Mouse (Mus musculus): ENCODE measurements around the gene Fam129a. TPM values are rescaled to one million over a fixed set of nuclear protein-coding genes. Genes with fewer than 3 reads are reported as not detected.

The Fam129a gene
- polyA plus RNA-seq, 1 experiment, result 19.9 TPM

DNA sequence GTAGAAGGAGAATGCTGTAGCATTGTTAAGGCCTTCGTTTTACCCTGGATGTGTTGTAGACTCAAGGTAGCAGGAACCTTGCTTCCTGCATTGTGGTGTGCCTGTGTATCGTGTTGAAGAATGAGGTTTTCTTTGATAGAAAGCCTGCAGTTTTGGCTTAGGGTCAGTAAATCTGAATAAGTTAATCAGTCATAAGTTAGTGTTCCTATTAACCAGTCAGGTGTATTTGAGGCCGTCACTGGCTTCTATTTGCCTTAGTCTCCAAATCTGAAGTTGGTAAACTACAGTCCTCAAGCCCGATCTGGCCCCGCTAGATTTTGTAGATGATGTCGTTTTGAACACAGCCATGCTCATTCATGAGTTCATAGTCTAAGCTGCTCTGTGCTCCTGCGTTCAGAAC, 125.8 kb downstream of the Fam129a start:
- peaks cover 7% of the 10 kb centered on the region; the same call in 1 of the 2 replicates for H3K36me3 ChIP-seq (ENCODE audit: control insufficient read depth, insufficient read depth, low read length, poor library complexity, severe bottlenecking)
- H3K4me3 ChIP-seq (ENCODE audit: low read depth, low read length), result no peak overlapping the region
- TF ChIP-seq EP300 (IDR thresholded peaks at IDR 0.05; ENCODE audit: insufficient read depth, low read depth, low read length) (no peak), POLR2A (IDR thresholded peaks at IDR 0.05; ENCODE audit: insufficient read depth, low read length) (no peak), CTCF (IDR thresholded peaks at IDR 0.05; ENCODE audit: low read depth, low read length) (no peak)
- no peaks in the 10 kb centered on the region for H3K27me3 ChIP-seq (ENCODE audit: control insufficient read depth, insufficient read depth, low read length, poor library complexity, severe bottlenecking)
- H3K4me1 ChIP-seq (ENCODE audit: control insufficient read depth, insufficient read depth, low read length), result no peaks in the 10 kb centered on the region
- no peaks in the 10 kb centered on the region for H3K9me3 ChIP-seq (replicated peaks; ENCODE audit: control insufficient read depth, insufficient read depth, low read length, poor library complexity, severe bottlenecking)
- H3K9ac ChIP-seq (ENCODE audit: low read depth, poor library complexity, severe bottlenecking), result no peak overlapping the region
- no peak overlapping the region for H3K27ac ChIP-seq (ENCODE audit: insufficient read depth, low read length)

DNA sequence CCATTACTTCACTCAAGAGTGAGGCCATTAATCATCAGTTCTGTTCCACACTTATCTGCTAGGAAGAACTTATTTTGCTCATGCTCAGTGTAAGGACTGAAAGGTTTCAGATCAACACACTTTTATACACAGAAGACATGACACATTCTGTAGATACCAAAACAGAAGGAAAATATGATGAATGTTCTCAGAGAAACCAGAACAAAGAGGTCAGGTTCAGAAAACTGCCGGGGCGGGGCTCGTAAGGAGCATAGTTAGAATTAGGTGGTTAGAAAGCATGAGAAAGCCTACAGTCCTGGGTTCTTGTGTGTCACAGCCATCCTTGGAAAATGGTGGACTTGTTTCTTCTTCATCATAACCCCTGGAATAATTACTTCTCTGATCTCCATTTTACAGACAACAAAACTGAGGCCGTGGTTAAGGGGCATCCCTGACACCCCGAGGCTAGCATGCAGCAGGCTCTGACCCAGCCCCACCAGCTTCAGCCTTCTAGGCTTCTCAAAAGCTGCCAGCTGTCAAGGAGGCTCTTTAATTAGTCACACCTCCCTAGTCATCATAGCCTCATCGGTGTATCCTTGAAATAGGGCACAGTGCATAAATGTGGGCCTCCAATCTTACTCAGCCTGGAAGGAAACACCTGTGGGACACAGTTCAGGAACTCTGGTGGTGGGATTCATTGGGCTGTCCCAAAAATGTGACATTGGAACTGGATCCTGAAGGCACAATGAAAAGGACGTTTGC, 127.1 kb downstream of the Fam129a start:
- no peaks in the 10 kb centered on the region for H3K27me3 ChIP-seq (ENCODE audit: control insufficient read depth, insufficient read depth, low read length, poor library complexity, severe bottlenecking)
- no peak overlapping the region for H3K4me3 ChIP-seq (ENCODE audit: low read depth, low read length)
- TF ChIP-seq EP300 (IDR thresholded peaks at IDR 0.05; ENCODE audit: insufficient read depth, low read depth, low read length) (no peak), POLR2A (IDR thresholded peaks at IDR 0.05; ENCODE audit: insufficient read depth, low read length) (no peak), CTCF (IDR thresholded peaks at IDR 0.05; ENCODE audit: low read depth, low read length) (no peak)

DNA sequence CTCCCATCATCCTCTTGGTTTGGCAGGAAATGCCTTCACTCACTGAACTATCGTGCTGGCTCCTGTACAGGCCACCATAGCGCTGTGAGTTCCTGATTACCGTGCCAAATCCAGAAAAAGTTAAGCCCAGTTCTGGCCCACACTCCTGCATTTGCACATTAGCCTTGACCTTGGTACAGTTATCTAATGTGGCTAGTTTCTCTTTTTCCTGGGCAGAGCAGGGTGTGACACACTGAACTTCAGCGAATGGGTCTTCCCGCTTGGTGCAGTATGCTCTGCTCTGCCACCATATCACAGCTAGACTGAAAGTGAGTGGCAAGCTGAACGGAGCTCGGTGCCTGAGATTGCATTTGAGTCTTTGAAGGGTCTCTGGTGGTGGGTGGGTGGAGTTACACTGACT, 128.4 kb downstream of the Fam129a start:
- Histone ChIP-seq H3K4me1 (ENCODE audit: control insufficient read depth, insufficient read depth, low read length) (no peaks in the 10 kb centered on the region), H3K27me3 (ENCODE audit: control insufficient read depth, insufficient read depth, low read length, poor library complexity, severe bottlenecking) (no peaks in the 10 kb centered on the region), H3K9ac (ENCODE audit: low read depth, poor library complexity, severe bottlenecking) (no peak overlapping the region), H3K4me3 (ENCODE audit: low read depth, low read length) (no peak overlapping the region), H3K9me3 (replicated peaks; ENCODE audit: control insufficient read depth, insufficient read depth, low read length, poor library complexity, severe bottlenecking) (no peaks in the 10 kb centered on the region), H3K36me3 (ENCODE audit: control insufficient read depth, insufficient read depth, low read length, poor library complexity, severe bottlenecking) (peaks cover 10% of the 10 kb centered on the region; the same call in 1 of the 2 replicates), H3K27ac (ENCODE audit: insufficient read depth, low read length) (no peak overlapping the region)
- TF ChIP-seq POLR2A (IDR thresholded peaks at IDR 0.05; ENCODE audit: insufficient read depth, low read length) (no peak), CTCF (IDR thresholded peaks at IDR 0.05; ENCODE audit: low read depth, low read length) (no peak), EP300 (IDR thresholded peaks at IDR 0.05; ENCODE audit: insufficient read depth, low read depth, low read length) (no peak)

More for the DNA sequence above, 127.1 kb downstream of the Fam129a start:
- no peaks in the 10 kb centered on the region for H3K9me3 ChIP-seq (replicated peaks; ENCODE audit: control insufficient read depth, insufficient read depth, low read length, poor library complexity, severe bottlenecking)
- no peaks in the 10 kb centered on the region for H3K4me1 ChIP-seq (ENCODE audit: control insufficient read depth, insufficient read depth, low read length)
- H3K36me3 ChIP-seq (ENCODE audit: control insufficient read depth, insufficient read depth, low read length, poor library complexity, severe bottlenecking), result peaks cover 7% of the 10 kb centered on the region; the same call in 1 of the 2 replicates
- H3K9ac ChIP-seq (ENCODE audit: low read depth, poor library complexity, severe bottlenecking), result no peak overlapping the region
- no peak overlapping the region for H3K27ac ChIP-seq (ENCODE audit: insufficient read depth, low read length)

DNA sequence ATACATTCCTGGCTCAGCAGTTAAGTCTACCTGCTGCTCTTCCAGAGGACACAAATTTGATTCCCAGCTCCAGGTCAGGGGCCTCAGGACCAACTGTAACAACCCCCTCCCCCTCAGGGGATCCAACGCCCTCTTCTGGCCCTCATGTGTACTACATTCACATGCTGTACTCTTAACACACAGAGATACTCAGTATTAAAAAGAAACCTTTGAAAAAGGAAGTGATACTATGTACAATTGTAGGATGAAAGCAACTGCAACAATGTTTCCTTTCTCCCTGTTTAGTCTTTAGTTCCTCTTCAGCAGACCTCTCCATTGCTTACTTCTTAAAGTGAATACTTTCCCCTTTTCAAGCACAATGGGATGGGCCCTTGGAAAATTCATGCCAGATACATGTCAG, 131.8 kb downstream of the Fam129a start:
- no peaks in the 10 kb centered on the region for H3K4me1 ChIP-seq (ENCODE audit: control insufficient read depth, insufficient read depth, low read length)
- H3K27ac ChIP-seq (ENCODE audit: insufficient read depth, low read length), result no peak overlapping the region
- H3K9me3 ChIP-seq (replicated peaks; ENCODE audit: control insufficient read depth, insufficient read depth, low read length, poor library complexity, severe bottlenecking), result no peaks in the 10 kb centered on the region
- no peak for TF ChIP-seq EP300 (IDR thresholded peaks at IDR 0.05; ENCODE audit: insufficient read depth, low read depth, low read length)
- peak; percentile 39 for TF ChIP-seq CTCF (IDR thresholded peaks at IDR 0.05; ENCODE audit: low read depth, low read length)
- H3K4me3 ChIP-seq (ENCODE audit: low read depth, low read length), result no peak overlapping the region
- H3K9ac ChIP-seq (ENCODE audit: low read depth, poor library complexity, severe bottlenecking), result no peak overlapping the region
- no peaks in the 10 kb centered on the region for H3K27me3 ChIP-seq (ENCODE audit: control insufficient read depth, insufficient read depth, low read length, poor library complexity, severe bottlenecking)
- peaks cover 3% of the 10 kb centered on the region; the same call in 1 of the 2 replicates for H3K36me3 ChIP-seq (ENCODE audit: control insufficient read depth, insufficient read depth, low read length, poor library complexity, severe bottlenecking)

DNA sequence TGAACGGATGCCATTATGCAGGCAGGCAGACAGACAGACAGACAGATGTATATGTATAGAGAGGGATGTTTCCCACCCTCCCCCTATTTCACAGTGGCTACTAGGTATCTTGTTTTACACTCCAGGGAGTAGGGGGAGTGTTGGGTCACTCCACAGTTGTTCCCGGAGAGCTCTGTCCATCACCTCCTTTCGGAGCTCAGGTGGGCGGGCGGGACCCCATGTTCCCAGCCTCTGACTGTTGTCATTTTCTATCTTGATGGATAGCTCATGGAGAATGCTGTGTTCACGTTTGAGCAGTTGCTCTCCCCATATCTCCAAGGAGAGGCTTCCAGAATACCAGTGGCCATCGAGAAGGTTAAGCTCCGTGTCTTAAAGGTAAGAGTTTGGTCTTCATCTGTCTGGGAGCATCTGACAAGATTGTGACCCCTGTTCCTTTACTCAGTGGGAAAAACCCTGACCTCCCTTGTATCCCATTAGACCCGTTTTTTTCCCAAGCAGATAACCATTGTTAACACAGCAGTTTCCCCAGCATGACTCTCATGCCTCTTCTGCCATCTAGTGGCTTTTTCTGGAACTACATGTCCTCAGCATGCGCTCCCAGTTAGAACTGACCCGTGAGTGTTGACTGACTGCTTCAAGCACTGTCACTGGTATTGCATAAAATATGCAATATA, 134.9 kb downstream of the Fam129a start:
- H3K36me3 ChIP-seq (ENCODE audit: control insufficient read depth, insufficient read depth, low read length, poor library complexity, severe bottlenecking), result peaks cover 13% of the 10 kb centered on the region
- TF ChIP-seq POLR2A (IDR thresholded peaks at IDR 0.05; ENCODE audit: insufficient read depth, low read length) (no peak), CTCF (IDR thresholded peaks at IDR 0.05; ENCODE audit: low read depth, low read length) (peak; percentile 59)
- no peaks in the 10 kb centered on the region for H3K9me3 ChIP-seq (replicated peaks; ENCODE audit: control insufficient read depth, insufficient read depth, low read length, poor library complexity, severe bottlenecking)
- no peak overlapping the region for H3K4me3 ChIP-seq (ENCODE audit: low read depth, low read length)
- no peaks in the 10 kb centered on the region for H3K4me1 ChIP-seq (ENCODE audit: control insufficient read depth, insufficient read depth, low read length)
- H3K9ac ChIP-seq (ENCODE audit: low read depth, poor library complexity, severe bottlenecking), result no peak overlapping the region
- no peaks in the 10 kb centered on the region for H3K27me3 ChIP-seq (ENCODE audit: control insufficient read depth, insufficient read depth, low read length, poor library complexity, severe bottlenecking)
- no peak overlapping the region for H3K27ac ChIP-seq (ENCODE audit: insufficient read depth, low read length)

DNA sequence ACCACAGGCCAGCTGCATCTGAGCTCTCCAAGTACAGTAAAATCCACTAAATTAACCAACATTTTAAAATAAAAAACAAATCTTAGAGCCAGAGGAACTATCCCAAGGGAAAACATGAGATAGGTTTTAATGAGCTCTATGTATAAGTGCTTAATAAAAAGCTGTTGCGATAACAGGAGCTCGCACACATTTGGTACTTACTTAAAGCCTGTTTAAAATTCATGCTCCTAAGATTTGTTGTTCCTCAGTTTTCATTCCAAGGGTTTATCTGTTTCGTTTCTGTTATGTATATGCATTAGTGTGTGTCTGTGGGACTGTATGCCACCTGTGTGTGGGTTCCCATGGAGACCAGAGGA, 135.4 kb downstream of the Fam129a start:
- TF ChIP-seq EP300 (IDR thresholded peaks at IDR 0.05; ENCODE audit: insufficient read depth, low read depth, low read length), result no peak
- no peak for TF ChIP-seq CTCF (IDR thresholded peaks at IDR 0.05; ENCODE audit: low read depth, low read length)
- TF ChIP-seq POLR2A (IDR thresholded peaks at IDR 0.05; ENCODE audit: insufficient read depth, low read length), result no peak
- H3K9ac ChIP-seq (ENCODE audit: low read depth, poor library complexity, severe bottlenecking), result no peak overlapping the region
- H3K4me1 ChIP-seq (ENCODE audit: control insufficient read depth, insufficient read depth, low read length), result no peaks in the 10 kb centered on the region
- H3K27ac ChIP-seq (ENCODE audit: insufficient read depth, low read length), result no peak overlapping the region
- H3K4me3 ChIP-seq (ENCODE audit: low read depth, low read length), result no peak overlapping the region
- no peaks in the 10 kb centered on the region for H3K9me3 ChIP-seq (replicated peaks; ENCODE audit: control insufficient read depth, insufficient read depth, low read length, poor library complexity, severe bottlenecking)
- H3K27me3 ChIP-seq (ENCODE audit: control insufficient read depth, insufficient read depth, low read length, poor library complexity, severe bottlenecking), result no peaks in the 10 kb centered on the region
- H3K36me3 ChIP-seq (ENCODE audit: control insufficient read depth, insufficient read depth, low read length, poor library complexity, severe bottlenecking), result peaks cover 13% of the 10 kb centered on the region

Measured in ES-Bruce4 (cell line).